Mouse (Mus musculus) hindbrain, postnatal 0 days (tissue): ENCODE measurements around the gene Ypel4. TPM values are rescaled to one million over a fixed set of nuclear protein-coding genes. Genes with fewer than 3 reads are reported as not detected.
A peak's percentile ranks its signal among the peaks of the same experiment; 100 is the strongest.

ENCODE experiments used
- ATAC-seq: fragments of 200-750 bp; cut with Nextera tagmentation; 2 replicates; pipeline ENCODE4 v1.8.0; 2017; ENCODE audit warnings: mild to moderate bottlenecking, moderate TSS enrichment, moderate library complexity
- DNase-seq: peaks from one replicate; pipeline ENCODE4 v3.0.0-alpha.2; 2015; ENCODE audit warnings: low spot score
- H3K27ac ChIP-seq: fragments of 300-500 bp; sonication (generic); 2 replicates; pipeline ENCODE4 v1.5.1; 2014; ENCODE audit warnings: mild to moderate bottlenecking
- H3K27me3 ChIP-seq: fragments of 300-500 bp; sonication (generic); 2 replicates; pipeline ENCODE4 v1.6.1; 2014; ENCODE audit warnings: low read length, mixed read lengths; ENCODE audit not compliant: insufficient read depth
- H3K36me3 ChIP-seq: fragments of 300-500 bp; sonication (generic); 2 replicates; pipeline ENCODE4 v1.6.1; 2014; ENCODE audit warnings: low read length, mixed read lengths; ENCODE audit not compliant: insufficient read depth
- H3K4me1 ChIP-seq: fragments of 300-500 bp; sonication (generic); 2 replicates; pipeline ENCODE4 v1.6.1; 2014; ENCODE audit warnings: antibody characterized with exemption, low read length, mixed read lengths; ENCODE audit not compliant: insufficient read depth
- H3K4me2 ChIP-seq: fragments of 300-500 bp; sonication (generic); 2 replicates; pipeline ENCODE4 v1.6.1; 2014; ENCODE audit warnings: low read depth, mild to moderate bottlenecking, low read length, moderate library complexity, mixed read lengths
- H3K4me3 ChIP-seq: fragments of 300-500 bp; sonication (generic); 2 replicates; pipeline ENCODE4 v1.5.1; 2014; ENCODE audit warnings: low read length
- H3K9ac ChIP-seq: fragments of 300-500 bp; sonication (generic); replicated peaks from 2 replicates; pipeline ENCODE4 v1.6.1; 2014; ENCODE audit warnings: mild to moderate bottlenecking, low read length, moderate library complexity, mixed read lengths
- H3K9me3 ChIP-seq: fragments of 300-500 bp; sonication (generic); 2 replicates; pipeline ENCODE4 v1.6.1; 2016; ENCODE audit warnings: low read length, mixed read lengths
- CTCF ChIP-seq: IDR thresholded peaks from 2 replicates; pipeline ENCODE4 v1.5.1; 2016; ENCODE audit warnings: antibody characterized with exemption, control low read depth, low read depth
- WGBS: fragments of 180-500 bp; shearing (Covaris S2); extraction: QIAGEN DNeasy Blood & Tissue Kit; methylation state at CpG from one replicate; pipeline ENCODE4 v1.1.7; 2014; 5-methylcytosine and 5-hydroxymethylcytosine counted together
- polyA plus RNA-seq: library from polyadenylated mRNA; unstranded; fragments of >200 nt; fragmentation: Nextera tagmentation; extraction: Ambion mirVana; gene quantifications from 2 replicates; pipeline ENCODE4 v1.2.1, GENCODE M21; 2015
- total RNA-seq: library from RNA; depleted of rRNA; stranded (reverse); fragments of >200 nt; gene quantifications from 2 replicates; pipeline ENCODE4 v1.2.3, GENCODE M21; 2014

The Ypel4 gene
- total and polyA plus RNA-seq, 2 experiments from 2014 or later = 12.3 to 16.8 TPM

DNA sequence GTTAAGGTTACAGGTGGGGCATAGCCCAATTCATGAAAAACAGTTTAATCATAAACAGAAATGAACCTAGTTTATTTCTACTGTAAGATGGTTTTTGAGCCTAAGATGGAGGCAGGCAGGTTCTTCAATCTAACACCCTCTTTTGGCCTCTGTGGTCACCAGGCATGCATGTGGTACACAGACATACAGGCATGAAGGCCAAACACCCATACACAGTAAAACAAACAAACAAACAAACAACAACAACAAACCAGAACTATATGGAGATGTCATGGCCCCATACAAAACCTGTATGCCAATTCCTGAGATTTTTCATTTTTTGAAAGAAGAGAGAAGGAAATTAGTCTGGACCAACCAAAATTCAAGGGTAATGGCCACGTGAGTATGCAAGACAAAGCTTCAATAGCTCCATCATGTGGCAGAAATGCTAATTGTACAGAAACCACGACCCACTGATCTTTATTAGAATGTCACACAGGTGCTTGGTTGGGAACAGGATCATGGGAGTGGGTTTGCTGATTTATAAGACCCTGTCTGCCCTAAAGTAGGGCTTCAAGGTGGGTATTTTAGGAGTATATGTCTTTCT lies 24.8 kb downstream of the Ypel4 start:
- H3K9ac ChIP-seq = no peak overlapping the region
- H3K36me3 ChIP-seq = no peaks in the 10 kb centered on the region
- 1% methylated on average over 2 of the region's 2 CpGs for WGBS
- no peaks in the 10 kb centered on the region for H3K9me3 ChIP-seq
- H3K4me2 ChIP-seq = no peak overlapping the region
- ATAC-seq (peak; percentile 83), DNase-seq (peak; percentile 78)
- TF ChIP-seq CTCF = peak; percentile 80
- no peaks in the 10 kb centered on the region for H3K27me3 ChIP-seq
- H3K4me1 ChIP-seq = no peaks in the 10 kb centered on the region
- no peak overlapping the region for H3K4me3 ChIP-seq
- H3K27ac ChIP-seq = no peak overlapping the region

DNA sequence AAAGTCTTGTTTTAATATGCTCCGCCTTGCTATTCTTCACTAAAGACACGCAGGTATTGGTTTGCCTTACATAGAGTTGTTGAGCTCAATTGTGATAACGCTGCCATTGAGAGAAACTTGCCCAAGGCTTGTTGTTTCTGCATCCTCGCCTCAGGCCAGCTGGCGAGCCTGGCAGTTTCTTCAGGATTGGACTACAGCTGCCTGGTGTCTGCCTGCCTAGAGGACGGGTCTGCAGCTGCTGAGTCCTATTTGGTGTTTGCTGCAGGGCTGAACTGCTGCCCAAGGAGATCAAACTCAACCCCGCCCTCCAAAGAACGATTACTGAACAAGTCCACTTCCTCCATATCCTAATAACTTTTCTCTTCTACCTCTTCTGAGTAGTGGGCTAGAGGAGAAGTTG lies 26.9 kb downstream of the Ypel4 start:
- no peak overlapping the region for H3K27ac ChIP-seq
- no peak for DNase-seq
- H3K9ac ChIP-seq = no peak overlapping the region
- 65% methylated on average over 8 of the region's 8 CpGs for WGBS
- H3K27me3 ChIP-seq = no peaks in the 10 kb centered on the region
- H3K4me3 ChIP-seq = no peak overlapping the region
- H3K4me2 ChIP-seq = no peak overlapping the region
- H3K36me3 ChIP-seq = no peaks in the 10 kb centered on the region
- H3K4me1 ChIP-seq = no peaks in the 10 kb centered on the region
- no peaks in the 10 kb centered on the region for H3K9me3 ChIP-seq
- no peak for TF ChIP-seq CTCF
- ATAC-seq = no peak

DNA sequence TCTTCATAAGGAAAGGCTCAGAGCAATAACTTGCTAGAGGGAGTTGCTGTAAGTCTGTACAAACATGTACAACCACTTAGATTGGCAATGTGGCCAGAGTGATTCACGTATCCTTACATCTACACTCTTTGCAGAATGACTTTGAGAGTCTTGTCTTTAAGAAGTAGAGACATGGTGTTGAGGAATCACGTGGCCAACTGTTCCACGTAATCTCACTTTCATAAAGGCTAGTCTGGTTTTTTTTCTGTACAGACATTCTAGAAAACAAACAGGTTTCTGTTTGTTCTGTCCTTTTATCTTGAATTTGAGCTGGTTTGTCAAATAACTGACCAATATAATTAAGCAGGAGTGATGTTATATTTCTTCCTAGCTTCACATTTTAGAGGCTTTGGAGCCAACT lies 27.5 kb downstream of the Ypel4 start:
- Histone ChIP-seq H3K9ac (no peak overlapping the region), H3K36me3 (no peaks in the 10 kb centered on the region), H3K4me1 (no peaks in the 10 kb centered on the region), H3K4me2 (no peak overlapping the region), H3K4me3 (no peak overlapping the region), H3K9me3 (no peaks in the 10 kb centered on the region), H3K27me3 (no peaks in the 10 kb centered on the region), H3K27ac (no peak overlapping the region)
- no peak for TF ChIP-seq CTCF
- DNase-seq (no peak), ATAC-seq (no peak)
- 80% methylated on average over 3 of the region's 3 CpGs for WGBS

DNA sequence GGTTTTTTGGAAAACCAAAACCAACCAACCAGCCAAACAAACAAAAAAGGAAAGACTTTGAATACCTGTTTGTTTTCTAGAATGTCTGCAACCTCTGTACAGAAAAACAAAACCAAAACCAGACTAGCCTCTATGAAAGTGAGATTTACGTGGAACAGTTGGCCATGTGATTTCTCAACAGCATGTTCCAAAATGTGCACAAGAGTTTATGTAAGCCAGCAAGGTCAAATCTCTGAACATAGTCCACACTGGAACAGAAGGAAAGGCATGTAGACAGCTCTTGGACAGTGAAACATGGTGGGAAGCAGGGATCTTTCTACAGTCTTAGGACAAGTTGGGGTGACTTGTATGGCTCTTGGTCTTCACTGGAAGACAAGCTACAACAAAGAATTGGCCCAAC lies 28.0 kb downstream of the Ypel4 start:
- Histone ChIP-seq H3K27ac (no peak overlapping the region), H3K9me3 (no peaks in the 10 kb centered on the region), H3K9ac (no peak overlapping the region), H3K4me2 (no peak overlapping the region), H3K4me1 (no peaks in the 10 kb centered on the region), H3K36me3 (no peaks in the 10 kb centered on the region), H3K27me3 (no peaks in the 10 kb centered on the region), H3K4me3 (no peak overlapping the region)
- TF ChIP-seq CTCF = no peak
- no peak for DNase-seq
- ATAC-seq = no peak
- 100% methylated on average over 1 of the region's 1 CpGs for WGBS

DNA sequence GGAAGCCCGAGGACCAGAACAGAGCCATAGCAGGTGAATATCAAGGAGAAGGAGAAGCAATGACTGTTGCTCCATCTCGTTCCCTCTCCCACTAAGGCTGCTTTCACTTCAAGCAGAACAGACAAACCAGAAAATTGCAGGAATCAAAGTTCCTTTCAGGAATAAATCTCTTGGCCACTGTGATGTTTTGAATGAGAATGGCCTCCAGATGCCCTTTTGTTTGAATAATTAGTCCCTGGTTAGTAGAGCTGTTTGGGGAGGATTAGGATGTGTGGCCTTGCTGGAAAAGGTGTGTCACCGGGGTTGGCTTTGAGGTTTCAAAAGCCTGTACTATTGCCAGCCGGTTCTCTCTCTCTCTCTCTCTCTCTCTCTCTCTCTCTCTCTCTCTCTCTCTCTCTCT lies 28.4 kb downstream of the Ypel4 start:
- WGBS = 44% methylated on average over 4 of the region's 4 CpGs
- H3K27ac ChIP-seq = no peak overlapping the region
- H3K4me3 ChIP-seq = no peak overlapping the region
- no peak overlapping the region for H3K4me2 ChIP-seq
- H3K4me1 ChIP-seq = no peaks in the 10 kb centered on the region
- H3K9me3 ChIP-seq = no peaks in the 10 kb centered on the region
- H3K9ac ChIP-seq = no peak overlapping the region
- DNase-seq (no peak), ATAC-seq (no peak)
- no peaks in the 10 kb centered on the region for H3K27me3 ChIP-seq
- no peak for TF ChIP-seq CTCF
- no peaks in the 10 kb centered on the region for H3K36me3 ChIP-seq

DNA sequence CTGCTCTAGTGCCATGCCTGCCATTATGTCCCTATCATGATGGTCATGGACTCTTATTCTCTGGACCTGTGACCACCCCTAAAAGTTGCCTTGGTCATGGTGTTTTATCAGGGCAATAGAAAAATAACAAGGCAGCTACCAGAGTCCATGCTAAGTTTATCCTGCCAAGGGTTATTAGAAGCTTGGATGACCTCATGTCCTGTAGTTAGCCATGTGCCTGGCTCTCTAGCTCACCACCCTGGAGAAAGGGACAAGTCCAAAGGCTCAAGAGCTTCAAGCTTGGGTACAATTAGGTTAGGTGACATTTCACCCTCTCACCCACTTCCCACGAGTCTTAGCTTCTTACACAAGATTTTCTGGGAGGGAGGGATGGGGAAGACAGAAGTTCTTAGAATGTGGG lies 29.0 kb downstream of the Ypel4 start:
- no peaks in the 10 kb centered on the region for H3K36me3 ChIP-seq
- 58% methylated on average over 1 of the region's 1 CpGs for WGBS
- H3K4me1 ChIP-seq = no peaks in the 10 kb centered on the region
- ATAC-seq (no peak), DNase-seq (no peak)
- no peak overlapping the region for H3K27ac ChIP-seq
- no peaks in the 10 kb centered on the region for H3K27me3 ChIP-seq
- no peaks in the 10 kb centered on the region for H3K9me3 ChIP-seq
- no peak overlapping the region for H3K9ac ChIP-seq
- TF ChIP-seq CTCF = no peak
- H3K4me3 ChIP-seq = no peak overlapping the region
- no peak overlapping the region for H3K4me2 ChIP-seq

DNA sequence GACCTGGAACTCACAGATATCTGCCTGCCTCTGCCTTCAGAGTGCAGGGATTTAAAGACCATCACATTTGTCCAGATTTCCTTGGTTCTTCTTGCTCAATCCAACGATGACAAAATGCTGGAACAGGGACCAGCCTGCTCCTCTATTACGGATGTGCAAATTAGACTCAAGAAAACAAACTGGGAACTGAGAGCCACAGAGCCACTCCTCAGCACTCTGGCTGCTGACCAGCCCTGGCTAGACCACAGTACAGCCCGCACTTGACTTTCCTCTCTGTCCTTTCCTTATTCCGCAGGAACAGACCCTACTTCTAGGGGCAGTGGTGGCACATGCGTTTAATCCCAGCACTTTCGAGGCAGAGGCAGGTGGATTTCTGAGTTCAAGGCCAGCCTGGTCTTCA lies 36.6 kb downstream of the Ypel4 start:
- Histone ChIP-seq H3K4me1 (peaks cover 6% of the 10 kb centered on the region), H3K4me3 (no peak overlapping the region), H3K36me3 (no peaks in the 10 kb centered on the region; the same call in 1 of the 2 replicates), H3K4me2 (no peak overlapping the region), H3K9ac (no peak overlapping the region), H3K27me3 (no peaks in the 10 kb centered on the region), H3K9me3 (no peaks in the 10 kb centered on the region), H3K27ac (no peak overlapping the region)
- ATAC-seq (no peak), DNase-seq (no peak)
- 83% methylated on average over 6 of the region's 6 CpGs for WGBS
- no peak for TF ChIP-seq CTCF
